Mouse (Mus musculus) cerebellum, adult 8-10 months (tissue): ENCODE results near the gene Tecpr2.
"Not testable (repeated sequence)": the region's sequence is repeated elsewhere in the genome, so short reads cannot be mapped to it uniquely, and the experiment has no call there.

Experiments
- DNase-seq: peaks from one replicate; pipeline ENCODE4 v3.0.0; 2022

Tecpr2 gene

DNA sequence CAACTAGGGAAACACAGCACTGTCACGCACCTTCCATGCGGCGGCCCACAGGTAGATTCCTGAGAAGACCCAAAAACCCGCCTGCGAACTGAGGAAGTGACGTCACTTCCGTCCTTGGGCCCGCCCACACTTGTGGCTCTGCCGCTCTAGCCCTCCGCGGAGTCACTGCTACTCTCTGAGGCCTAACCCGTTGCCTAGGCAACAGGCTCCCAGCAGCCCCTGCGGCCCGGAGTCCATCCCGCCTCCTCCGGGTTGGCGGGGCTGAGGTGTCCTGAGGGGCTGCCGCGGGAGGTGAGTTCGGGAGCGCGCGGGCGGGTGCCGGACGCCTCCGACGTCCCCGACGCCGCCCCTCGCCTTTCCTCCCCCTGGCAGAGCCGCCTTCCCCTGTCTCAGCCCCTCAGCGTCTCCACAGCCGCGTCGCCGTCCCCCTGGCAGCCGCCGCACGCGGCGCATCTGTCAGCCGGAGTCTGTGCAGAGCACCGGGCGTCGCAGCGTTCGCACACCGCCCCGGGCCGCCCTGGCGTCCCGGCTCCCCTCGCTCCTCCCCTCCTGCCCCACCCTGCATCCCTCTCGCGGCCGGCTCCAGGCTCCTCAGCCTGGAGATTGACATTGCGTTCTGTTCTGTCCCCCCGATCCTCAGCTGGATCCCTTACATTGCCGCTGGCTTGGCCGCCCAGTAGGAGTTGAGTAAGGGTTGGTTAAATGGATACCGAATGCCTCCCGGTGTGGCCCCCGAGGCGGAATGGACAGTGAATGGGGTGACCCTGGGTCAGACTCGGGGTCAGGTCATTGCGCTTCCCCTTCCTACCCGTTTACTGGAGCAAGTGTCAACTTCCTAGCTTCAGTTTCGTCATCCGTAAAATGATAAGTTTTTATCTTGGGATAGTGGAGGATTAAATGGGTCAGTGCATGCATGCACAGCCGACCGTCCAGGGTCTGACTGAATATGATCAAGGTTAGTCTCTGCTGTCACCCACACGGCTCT lies at the start of gene Tecpr2, which contains the start of gene Cinp:
Gene Tecpr2, plus strand, starts transcription at position 229 of the 985 bp plus-strand sequence.
Gene Cinp, minus strand, starts transcription at position 110 of the 985 bp plus-strand sequence.
- DNase-seq = peak; percentile 93

DNA sequence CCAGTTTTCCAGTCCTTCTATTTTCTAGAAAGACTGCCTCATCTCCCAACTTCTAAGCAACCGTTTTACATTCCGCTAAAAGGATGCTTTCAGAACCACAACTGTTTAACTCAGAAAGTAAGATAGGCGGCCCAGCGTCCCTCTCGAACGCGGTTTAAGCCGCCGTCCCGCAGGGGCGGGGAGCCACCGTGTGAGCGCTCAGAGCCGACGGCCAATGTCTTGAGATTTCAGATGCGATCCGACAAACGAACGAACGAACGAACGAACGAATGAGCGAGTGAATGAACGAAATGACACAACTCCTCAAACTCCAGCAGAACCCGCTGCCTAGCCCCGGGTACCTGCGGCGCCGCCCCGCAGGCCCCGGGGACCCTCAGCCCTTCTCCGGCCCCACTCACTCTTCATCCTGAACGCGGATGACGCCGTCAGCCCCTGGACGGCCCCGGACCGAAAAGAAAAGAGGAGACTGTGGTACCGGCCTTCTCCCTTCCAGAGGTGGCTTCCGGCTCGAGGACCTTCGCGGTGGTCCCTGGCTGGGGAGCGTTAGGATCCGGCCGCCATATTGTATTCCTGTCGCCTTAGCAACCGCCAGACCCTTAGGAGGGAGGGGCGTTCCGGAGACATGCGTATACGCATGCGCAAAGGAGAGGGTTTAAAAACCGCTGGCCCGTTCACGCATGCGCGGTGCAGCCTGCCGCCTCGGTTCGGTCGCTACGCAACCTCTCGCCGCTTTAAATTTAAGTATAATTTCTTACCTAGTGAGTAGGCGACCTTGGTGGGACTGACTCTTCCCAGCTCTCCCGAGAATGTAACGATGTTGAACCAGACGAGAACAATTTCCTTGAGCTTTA lies 48.5 kb upstream of the Tecpr2 start, which contains the start of gene Mok:
Gene Mok, minus strand, starts transcription at position 592 of the 851 bp plus-strand sequence.
- DNase-seq = peak; percentile 98

DNA sequence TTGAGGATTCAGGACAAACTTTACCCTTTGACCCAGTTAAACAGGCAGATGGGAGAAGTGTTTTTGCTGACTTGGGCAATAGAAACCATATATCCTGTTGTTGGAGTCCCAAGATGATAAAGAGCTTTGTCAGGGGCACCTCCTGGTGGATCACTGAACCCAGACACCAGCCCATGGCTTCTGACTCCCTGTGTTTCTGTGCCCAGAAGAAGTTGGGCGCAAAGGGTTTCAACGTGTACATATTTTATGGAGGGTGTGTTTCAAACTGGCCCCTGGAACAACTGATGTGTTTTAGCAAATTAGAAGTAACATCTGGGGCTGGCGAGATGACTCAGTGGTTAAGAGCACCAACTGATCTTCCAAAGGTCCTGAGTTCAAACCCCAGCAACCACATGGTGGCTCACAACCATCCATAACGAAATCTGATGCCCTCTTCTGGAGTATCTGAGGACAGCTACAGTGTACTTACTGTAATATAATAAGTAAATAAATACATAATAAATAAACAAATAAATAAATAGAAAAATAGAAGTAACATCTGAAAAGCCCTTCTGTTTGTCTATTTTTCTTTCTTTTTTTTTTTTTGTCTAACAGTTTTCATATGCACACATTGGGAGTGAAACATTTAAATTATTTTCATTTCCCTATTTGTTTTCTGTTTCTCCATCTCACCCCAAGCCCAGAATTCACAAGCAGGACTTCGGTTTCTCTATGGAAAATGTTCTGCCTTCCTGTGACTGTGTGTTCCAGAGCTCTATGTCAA lies 47.2 kb upstream of the Tecpr2 start:
- no peak for DNase-seq

DNA sequence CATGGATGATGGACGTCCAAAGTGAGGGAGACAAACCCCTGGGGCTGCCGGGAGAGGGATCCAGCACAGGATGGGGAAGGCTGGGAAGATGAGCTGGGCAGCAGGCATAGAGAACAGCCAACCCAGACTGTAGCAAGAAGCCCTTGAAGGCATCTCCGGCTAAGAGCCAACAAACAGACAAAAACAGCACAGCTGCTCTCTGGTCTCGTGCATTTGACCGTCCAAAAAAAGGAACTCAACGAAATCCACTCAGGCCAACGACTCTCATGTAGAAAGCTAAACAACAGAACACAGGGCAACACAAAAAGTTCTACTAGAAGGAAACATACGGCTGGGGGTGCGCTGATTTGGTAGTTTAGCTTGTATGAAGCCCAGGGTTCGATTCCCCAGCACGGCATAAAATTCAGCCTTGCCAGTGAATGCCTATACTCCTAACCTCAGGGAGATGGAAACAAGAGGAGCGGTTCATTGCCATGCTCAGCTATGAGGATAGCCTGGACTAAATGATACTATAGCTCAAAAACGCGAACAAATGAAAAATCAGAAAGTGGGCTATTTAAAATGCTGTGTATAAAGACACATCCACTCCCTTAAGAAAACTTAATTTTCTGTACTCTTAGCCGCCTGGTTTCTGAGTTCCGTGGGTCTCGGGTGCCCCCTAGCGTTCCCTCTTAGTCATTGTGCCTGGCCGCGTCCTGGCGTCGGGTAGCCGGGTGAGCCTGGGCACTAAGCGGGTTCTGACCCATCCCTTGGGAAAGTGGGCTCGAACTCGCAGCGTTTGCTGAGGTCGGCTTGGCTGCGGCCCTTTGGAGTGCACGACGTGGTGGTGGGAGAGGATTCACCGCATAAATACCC lies 45.6 kb upstream of the Tecpr2 start:
- peak; percentile 87 for DNase-seq

DNA sequence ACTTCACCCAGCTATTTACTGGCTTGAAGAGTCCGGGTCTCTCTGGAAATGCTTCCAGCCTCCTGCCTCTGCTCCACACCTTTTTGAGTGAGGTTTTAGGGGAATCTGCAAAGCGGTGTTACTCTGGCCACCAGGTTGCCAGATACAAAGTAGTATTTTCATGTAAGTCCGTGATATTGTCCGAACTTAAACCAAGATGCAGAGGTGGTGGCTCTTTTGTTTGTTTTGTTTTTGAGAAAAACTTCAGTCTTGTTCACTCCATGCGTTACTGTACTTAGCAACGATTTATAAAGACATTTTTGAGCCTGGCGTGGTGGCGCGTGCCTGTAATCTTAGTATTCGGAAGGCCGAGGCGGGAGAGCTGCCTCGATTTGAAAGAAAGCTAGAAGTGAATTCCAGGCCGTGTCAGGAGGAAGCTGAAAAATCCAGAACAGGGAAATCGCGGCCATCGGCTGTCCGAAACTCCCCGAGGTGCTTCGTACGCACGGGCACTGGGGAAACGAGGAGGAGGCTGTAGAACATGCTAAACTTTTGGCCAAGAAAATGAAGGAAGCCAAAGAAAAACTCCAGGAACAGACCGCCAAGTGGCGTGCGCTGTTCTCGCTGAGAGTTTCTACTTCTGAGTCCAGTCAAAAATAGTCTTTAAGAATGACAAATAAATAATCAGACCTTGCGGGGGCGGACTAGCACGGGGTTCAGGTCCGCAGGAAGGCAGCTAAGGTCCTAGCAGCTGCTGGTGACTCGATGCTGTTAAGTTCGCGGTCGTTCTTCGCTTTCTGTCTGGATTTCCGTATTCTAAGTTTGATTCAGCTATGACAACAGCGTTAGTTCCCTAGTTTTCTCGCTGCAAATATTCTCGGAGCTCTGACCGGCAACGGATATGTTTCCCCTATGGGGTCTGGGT lies 44.6 kb upstream of the Tecpr2 start:
- DNase-seq = no peak

DNA sequence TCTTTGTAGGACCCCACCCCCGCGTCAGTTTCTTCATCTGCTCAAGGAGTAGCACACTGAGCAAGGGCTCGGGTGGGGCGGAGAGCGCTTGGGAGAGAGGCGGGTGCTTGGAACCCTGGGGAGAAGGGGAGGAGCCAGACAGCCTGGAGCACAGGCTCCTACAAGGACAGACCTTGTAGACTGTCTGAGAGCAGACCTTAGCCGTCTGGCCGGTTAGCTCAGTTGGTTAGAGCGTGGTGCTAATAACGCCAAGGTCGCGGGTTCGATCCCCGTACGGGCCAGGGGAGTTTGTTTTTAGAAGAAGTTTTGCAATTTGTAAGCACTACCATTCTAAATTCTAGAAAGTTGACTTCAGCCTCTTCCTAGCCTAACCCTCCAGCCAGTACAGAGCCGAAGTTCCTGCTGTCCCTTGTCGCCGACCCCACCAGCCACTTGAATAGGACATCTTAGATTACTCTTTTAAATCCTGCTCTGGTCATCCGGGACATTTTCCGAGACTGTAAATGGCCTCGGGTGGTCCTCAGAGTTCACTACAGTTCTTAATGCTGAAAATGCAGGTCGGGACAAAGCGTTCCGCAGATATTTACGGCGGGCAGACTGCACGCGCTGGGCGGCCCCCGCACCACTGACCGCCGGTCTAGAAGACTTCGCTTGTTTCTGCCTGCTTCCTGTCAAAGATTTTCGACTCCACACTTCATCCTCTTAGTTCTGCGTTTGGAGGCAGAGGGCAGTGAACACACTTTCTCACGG lies 43.8 kb upstream of the Tecpr2 start:
- peak; percentile 87 for DNase-seq

DNA sequence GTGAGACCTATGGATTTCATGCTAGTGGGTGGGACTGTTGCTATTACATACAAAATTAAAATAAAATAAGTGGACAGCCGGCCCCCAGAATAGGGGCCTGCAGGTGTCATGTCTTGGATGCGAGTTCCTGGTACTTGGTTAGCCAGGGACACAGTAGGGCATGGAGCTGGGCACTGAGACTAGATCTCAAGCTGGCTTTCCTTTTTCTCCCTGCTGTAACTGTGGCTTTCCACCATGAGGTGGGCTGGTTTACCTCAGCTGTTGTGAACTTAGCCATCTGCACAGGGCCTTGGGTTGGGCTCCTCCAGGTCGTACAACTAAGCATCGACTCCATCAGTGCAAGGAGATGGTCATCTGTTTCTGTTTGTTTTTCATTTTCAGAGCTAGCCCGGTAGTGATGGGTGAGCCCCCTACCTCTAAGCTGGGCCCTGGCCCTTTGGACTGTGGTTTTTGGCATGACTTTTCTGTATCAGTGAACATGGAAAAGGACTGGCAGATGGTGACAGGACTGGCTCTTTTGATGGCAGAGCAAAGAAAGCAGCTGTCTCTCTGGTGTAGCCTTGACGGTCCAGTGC lies 42.8 kb upstream of the Tecpr2 start:
- DNase-seq = no peak

DNA sequence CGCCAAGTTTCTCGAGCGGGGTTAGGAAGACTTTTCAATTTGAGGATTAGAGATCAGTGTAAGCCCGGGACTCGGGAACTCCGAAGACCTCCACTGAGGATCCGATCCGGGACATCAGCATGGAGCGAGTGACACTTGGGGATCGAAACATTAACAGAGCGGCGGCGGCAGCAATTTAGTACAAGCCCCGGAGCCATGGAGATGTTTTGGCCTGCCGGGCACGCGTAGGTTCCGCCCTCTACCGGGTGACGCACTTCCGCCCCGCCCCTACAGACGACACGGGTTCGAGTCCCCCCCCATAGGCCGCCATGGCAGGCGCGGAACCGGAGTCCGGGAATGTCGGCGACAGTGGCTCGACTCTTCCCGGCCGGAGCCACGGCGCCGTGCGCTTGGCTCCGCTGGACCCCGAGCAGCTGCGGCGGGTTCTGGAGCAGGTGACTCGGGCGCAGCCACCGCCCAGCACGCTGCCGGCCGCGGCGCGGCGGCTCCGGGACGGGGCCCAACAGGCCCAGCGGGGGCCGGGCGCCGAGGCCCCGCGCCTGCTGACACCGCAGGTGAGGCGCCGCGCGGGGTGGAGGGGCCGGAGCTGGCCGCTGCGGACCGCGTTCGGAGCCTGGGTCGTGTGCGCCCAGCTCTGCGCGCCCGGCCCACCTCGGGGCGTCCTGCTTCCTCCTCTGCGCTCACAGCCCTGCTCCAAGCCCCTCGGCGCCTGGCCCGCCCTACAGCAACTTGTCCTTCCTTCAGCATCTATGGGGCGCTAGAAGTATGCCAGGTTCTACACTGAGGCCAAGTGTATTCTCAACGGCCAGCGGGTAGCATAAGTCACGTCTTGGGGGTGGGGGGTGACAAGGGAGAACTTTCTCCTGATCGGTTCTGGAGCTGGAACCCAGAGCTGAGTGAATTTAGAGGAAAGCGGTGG lies 38.8 kb upstream of the Tecpr2 start, which contains the start of gene Zfp839:
Gene Zfp839, plus strand, starts transcription at position 244 of the 919 bp plus-strand sequence.
- peak; percentile 91 for DNase-seq

DNA sequence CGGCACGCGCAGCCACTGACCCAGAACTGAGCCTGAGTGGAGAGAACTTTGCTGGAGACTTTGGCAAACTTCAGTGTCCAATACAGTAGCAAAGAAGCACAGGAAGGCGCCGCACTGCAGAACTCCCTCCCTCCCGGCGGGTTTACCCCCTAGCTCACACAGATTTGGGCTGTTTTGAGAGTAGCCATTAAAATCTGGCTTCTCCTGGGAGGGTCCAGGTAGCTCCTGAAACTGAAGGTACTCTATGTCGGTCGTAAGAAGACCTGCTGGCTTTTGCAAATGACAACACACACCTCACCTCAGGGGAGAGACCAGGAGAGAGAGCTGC lies 38.2 kb upstream of the Tecpr2 start:
- DNase-seq = no peak

DNA sequence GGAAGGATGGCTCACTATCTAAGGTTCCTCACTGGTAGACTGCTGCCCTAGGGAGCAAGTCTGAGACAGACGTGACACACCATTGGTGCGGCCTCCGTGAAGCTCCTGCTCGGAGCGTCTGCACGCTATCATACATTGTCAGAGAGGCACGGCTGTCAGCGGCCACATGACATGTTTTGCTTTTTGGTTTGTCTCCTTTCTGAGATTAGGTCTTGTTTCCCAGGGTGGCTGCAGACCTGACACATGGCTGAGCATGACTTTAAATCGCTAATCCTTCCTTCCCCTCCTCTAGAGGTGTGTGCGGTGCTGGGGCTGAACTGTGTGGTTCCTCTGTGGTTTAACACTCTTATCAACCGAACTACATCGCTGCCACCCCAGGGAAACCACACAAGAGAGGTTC lies 37.6 kb upstream of the Tecpr2 start:
- no peak for DNase-seq

DNA sequence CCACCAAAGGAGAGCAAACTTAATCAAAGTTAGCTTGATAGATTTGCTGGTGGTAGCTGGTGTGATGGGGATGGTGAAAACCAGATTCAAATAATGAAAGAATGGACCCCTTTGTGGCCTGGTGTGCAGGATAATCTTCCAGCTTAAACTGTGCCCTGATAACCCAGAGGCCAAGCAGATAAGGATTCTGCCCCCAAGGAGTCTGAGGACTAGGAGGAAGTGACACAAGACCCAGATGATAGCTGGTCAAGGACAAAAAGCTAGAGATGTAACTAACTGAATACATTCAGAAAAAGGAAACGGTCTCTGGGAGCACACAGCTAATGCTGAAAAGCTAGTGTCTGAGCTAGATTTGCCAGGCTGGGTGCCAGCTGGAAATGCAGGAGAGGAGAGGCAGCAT lies 37.1 kb upstream of the Tecpr2 start:
- DNase-seq = no peak

DNA sequence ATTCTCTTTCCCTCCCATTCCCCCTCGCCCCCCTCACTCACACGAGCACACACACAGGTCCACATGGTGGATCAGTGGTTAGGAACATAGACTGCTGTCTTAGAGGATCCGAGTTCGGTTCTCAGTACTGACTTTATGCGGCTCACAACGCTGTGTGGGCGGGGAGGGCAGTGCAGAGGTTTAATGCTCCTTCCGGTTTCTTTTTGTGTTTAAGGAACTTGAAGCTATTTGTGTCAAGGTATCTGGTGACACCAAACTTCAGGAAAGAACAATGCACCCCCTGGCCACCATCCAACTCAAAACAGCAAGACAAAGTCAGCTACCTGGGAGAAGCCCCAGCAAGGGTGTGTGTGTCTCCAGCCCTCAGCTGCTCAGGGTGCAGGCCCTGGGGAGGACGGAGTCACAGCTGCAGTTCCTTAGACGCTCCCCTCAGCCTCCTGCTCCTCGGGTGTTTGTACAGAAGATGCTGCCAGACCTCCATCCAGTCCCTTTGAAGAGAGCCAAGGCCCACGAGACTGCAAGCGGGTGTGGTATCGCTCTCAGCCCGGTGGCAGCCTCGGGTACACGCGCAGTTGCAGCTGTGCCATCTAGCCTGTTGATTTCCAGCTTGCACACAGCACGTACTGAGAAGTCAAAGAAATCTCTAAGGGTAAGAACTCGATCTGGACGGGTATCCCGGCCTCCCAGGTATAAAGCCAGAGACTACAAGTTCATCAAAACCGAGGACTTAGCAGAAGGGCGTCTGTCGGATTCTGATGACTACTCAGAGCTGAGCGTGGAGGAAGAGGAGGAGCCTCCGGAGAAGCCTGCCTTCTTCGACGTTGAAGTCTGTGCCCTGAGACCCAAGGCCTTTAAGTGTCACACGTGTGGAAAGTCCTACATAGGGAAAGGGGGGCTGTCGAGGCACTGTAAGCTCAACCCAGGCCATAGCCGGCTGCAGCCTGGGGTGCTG lies 34.0 kb upstream of the Tecpr2 start:
- DNase-seq = no peak

DNA sequence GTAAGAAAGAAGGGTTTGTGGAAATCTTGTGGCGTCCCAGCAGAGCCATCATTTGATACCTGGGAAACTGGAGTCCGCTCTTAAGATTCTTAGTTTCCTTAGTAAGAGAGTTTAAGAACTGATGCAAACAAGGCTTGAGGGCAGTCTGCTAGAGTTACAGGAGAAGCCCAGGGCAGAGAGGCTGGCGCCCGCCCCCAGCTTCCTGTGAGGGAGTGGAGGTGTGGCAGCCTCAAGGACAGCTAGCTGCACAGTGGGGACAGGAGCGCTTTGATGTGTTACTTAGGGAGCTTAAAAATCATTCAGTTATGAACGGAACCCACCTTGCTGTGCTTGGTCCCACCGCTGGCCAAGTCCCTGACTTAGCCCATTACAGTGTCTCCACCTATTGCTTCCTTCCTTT lies 31.9 kb upstream of the Tecpr2 start:
- DNase-seq = no peak

DNA sequence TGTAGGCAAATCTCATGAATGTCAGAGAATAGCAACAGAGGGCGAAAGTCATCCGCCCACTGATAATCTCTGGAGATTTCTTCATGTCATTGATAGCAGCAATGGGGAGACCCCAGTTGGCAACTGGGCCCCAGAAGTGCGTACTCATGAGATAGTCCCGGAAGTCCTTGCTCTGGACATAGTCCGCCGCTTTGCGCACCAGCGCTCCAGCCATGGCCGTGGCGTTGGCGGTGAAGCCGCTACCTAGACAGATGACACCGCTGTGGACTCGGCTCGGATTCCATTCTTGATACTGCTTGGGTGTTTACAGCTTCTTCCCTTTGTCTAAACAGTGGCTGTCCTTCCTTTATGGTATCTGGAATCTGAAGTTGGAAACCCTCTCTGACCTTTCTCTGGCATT lies 30.4 kb upstream of the Tecpr2 start:
- DNase-seq = not testable (repeated sequence)

DNA sequence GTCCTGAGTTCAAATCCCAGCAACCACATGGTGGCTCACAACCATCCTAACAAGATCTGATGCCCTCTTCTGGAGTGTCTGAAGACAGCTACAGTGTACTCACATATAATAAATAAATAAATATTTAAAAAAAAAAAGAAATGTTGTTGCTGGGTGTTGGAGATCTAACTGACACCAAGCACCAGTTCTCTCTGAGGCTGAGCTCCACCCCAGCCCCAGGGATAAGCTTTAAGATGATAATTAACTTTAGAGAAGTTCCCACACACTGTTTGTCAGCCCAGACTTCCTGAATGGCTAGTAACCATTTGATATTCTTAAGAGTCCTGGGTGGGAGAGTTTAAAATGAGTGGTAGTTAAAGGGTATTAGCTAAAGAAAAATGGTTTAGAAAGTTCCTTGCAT lies 28.8 kb upstream of the Tecpr2 start:
- DNase-seq = no peak

DNA sequence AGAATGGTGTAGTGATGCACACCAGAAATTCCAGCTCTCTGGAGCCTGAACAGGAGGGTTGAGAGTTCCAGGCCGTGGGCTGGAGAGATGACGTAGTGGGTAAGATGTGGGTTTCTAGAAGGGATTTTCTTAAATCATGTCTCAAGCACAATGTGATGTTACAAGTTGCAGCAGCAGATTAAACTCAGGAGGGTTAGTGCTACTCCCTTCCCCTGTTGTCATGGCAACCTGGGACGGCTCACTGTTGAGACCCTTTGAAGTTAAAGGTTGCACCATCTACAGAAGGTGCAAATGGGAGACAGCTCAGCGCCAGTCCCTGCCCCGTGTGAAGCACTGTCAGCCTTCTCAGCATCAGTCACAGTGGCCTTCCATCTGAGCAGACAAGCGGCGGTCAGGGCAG lies 27.8 kb upstream of the Tecpr2 start:
- no peak for DNase-seq

DNA sequence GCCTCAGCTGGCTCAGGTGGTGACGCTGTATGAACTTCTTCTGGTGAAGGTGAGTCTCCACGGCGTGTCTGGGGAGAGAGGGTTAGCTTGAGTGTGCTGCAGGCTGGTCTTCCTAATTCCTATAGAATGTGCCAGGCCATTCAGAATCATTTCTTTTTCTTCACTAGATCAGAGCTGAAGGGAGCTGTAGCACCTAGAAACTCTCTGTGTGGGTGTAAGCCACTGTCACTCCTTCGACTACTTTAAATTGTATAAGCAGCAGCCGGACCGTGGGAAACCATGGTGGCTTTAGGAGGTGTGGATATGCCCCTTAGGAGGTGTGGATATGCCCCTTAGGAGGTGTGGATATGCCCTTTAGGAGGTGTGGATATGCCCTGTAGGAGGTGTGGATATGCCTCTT lies 25.1 kb upstream of the Tecpr2 start:
- DNase-seq = no peak
